Mouse (Mus musculus) lung, embryonic 14.5 days (tissue): ENCODE results near the gene Col3a1. TPM values are rescaled to one million over a fixed set of nuclear protein-coding genes. Genes with fewer than 3 reads are reported as not detected.

ENCODE experiments used
- ATAC-seq: fragments of 200-750 bp; cut with Nextera tagmentation; 2 replicates; pipeline ENCODE4 v1.8.0; 2017; ENCODE audit warnings: mild to moderate bottlenecking, moderate TSS enrichment, moderate library complexity; ENCODE audit not compliant: insufficient read depth
- DNase-seq: peaks from one replicate; pipeline ENCODE4 v3.0.0-alpha.2; 2015
- H3K27ac ChIP-seq: fragments of 300-500 bp; sonication (generic); 2 replicates; pipeline ENCODE4 v1.5.1; 2014; ENCODE audit warnings: low read depth, mild to moderate bottlenecking, moderate library complexity
- H3K27me3 ChIP-seq: fragments of 300-500 bp; sonication (generic); 2 replicates; pipeline ENCODE4 v1.6.1; 2014; ENCODE audit warnings: low read length, control low read depth; ENCODE audit not compliant: insufficient read depth
- H3K36me3 ChIP-seq: fragments of 300-500 bp; sonication (generic); 2 replicates; pipeline ENCODE4 v1.6.1; 2014; ENCODE audit warnings: control low read depth; ENCODE audit not compliant: insufficient read depth
- H3K4me1 ChIP-seq: fragments of 300-500 bp; sonication (generic); 2 replicates; pipeline ENCODE4 v1.6.1; 2014; ENCODE audit warnings: antibody characterized with exemption, control low read depth; ENCODE audit not compliant: insufficient read depth
- H3K4me2 ChIP-seq: fragments of 300-500 bp; sonication (generic); 2 replicates; pipeline ENCODE4 v1.6.1; 2014; ENCODE audit warnings: mild to moderate bottlenecking
- H3K4me3 ChIP-seq: fragments of 300-500 bp; sonication (generic); 2 replicates; pipeline ENCODE4 v1.5.1; 2014; ENCODE audit warnings: low read depth, low read length
- H3K9ac ChIP-seq: fragments of 300-500 bp; sonication (generic); 2 replicates; pipeline ENCODE4 v1.6.1; 2014
- H3K9me3 ChIP-seq: fragments of 300-500 bp; sonication (generic); 2 replicates; pipeline ENCODE4 v1.6.1; 2016; ENCODE audit warnings: low read depth, low read length, control low read depth
- CTCF ChIP-seq: IDR thresholded peaks from 2 replicates; pipeline ENCODE4 v1.5.1; 2016; ENCODE audit warnings: antibody characterized with exemption, low read depth
- WGBS: fragments of 180-500 bp; shearing (Covaris S2); extraction: QIAGEN DNeasy Blood & Tissue Kit; methylation state at CpG from one replicate; pipeline ENCODE4 v1.1.7; 2014; 5-methylcytosine and 5-hydroxymethylcytosine counted together
- polyA plus RNA-seq: library from polyadenylated mRNA; unstranded; fragments of >200 nt; fragmentation: Nextera tagmentation; extraction: Ambion mirVana; gene quantifications from 2 replicates; pipeline ENCODE4 v1.2.1, GENCODE M21; 2014

Col3a1 gene
- polyA plus RNA-seq, 1 experiment from 2014 or later, result 1,512 TPM

DNA sequence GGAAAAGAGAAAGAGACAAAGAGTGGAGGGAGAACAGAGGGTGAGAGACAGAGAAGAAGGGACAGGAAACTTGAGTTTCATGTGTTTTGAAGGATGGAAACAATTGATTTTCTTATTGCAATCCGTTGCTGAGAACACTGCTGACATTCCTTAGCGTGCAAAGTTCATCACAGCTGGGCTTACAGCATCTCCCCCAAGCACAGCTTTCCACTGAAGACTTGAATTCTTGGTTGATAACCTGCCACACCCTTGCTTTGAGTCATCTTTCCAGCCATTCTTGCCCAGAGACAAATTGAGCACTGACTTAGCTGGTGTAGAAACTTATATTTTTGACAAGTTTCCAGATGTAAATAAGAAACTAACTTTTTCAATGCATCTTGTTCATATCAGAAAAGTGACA lies 2.3 kb upstream of the Col3a1 start:
- Histone ChIP-seq H3K36me3 (no peaks in the 10 kb centered on the region), H3K27me3 (no peaks in the 10 kb centered on the region), H3K4me3 (no peak overlapping the region), H3K9me3 (no peaks in the 10 kb centered on the region), H3K4me2 (no peak overlapping the region), H3K4me1 (no peaks in the 10 kb centered on the region; the same call in 1 of the 2 replicates), H3K27ac (peak overlapping the region; percentile 24; the same call in 1 of the 2 replicates), H3K9ac (no peak overlapping the region)
- DNase-seq, result no peak
- 47% methylated on average over 2 of the region's 2 CpGs for WGBS
- TF ChIP-seq CTCF, result no peak
- ATAC-seq, result no peak

DNA sequence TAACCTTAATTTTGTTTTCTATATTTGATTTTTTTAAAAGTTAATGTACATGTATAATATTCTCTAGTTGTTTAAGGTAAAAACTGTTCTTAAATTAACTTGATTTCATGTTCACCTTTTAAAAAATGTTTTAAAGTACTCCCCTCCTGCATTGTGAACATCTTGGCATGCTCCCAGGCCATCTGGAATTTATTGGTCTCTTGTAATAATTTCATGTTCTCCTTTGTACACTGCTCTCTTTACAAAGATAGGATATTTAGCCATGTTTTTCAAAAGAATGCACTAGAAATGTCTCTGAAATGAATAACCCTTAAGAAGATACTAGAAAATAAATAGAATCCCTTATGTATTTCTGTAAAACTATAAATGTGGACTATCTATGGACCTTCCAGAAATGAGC lies 624 bp downstream of the Col3a1 start:
- Histone ChIP-seq H3K9me3 (no peaks in the 10 kb centered on the region), H3K4me1 (no peaks in the 10 kb centered on the region; the same call in 1 of the 2 replicates), H3K36me3 (peaks cover 3% of the 10 kb centered on the region; the same call in 1 of the 2 replicates), H3K4me3 (peak overlapping the region; percentile 53), H3K9ac (peak overlapping the region; percentile 76), H3K27me3 (no peaks in the 10 kb centered on the region), H3K27ac (peak overlapping the region; percentile 98), H3K4me2 (peak overlapping the region; percentile 49)
- peak; percentile 78 for DNase-seq
- TF ChIP-seq CTCF, result no peak
- no peak for ATAC-seq

DNA sequence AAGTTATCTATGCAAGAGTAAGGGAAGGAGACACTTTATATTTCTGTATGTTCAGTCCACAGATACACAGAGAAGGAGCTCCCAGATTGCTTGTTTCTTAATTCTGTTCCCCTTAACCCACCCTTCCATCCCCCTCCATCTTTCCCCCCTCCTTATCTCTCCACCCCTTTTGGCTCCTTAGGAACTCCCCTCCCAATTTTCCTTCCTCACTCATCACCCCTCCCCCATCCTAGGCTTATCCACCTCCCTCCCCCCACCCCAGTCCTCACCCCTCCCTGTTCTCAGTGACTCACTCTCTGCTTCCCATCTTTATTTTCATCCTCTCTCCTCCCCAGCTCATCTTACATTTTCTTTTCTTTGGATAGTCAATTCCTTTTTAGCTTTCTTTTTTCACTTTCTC lies 1.5 kb downstream of the Col3a1 start:
- ATAC-seq, result peak; percentile 58

DNA sequence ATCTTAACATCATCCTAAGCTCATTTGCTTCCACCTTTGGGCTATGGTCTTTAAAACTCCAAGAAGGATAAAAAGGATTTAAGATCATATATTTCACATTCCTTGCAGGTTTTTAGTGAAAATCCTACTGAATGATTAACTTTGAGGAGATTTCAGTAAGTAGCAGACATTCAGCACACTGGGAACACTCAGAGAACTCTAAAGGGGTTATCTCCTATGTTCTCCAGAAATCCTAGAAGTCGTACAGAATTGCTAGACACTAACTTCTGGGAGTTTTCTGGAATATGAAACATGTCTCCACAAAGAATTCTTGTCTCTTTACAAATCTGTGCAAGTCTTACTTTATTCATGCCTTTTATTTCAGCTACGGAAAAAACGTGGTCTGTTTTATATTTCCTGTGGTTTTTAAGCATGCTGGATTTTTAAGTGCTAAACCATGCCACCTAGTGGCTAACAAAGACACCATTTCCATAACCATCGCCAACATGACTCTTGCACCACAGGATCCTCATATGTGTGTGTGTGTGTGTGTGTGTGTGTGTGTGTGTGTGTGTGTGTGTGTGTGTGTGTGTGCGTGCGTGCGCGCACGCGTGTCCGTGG lies 2.5 kb downstream of the Col3a1 start:
- WGBS, result 5% methylated on average over 11 of the region's 11 CpGs
- Histone ChIP-seq H3K9me3 (no peaks in the 10 kb centered on the region), H3K4me3 (peak overlapping the region; percentile 53), H3K36me3 (peaks cover 8% of the 10 kb centered on the region), H3K4me1 (no peaks in the 10 kb centered on the region; the same call in 1 of the 2 replicates), H3K27ac (peak overlapping the region; percentile 87), H3K4me2 (peak overlapping the region; percentile 66), H3K27me3 (no peaks in the 10 kb centered on the region), H3K9ac (peak overlapping the region; percentile 57)
- peak; percentile 78 for TF ChIP-seq CTCF
- ATAC-seq (no peak), DNase-seq (peak; percentile 90)

More for the DNA sequence above, 1.5 kb downstream of the Col3a1 start:
- H3K36me3 ChIP-seq, result peaks cover 8% of the 10 kb centered on the region
- TF ChIP-seq CTCF, result no peak
- peak; percentile 83 for DNase-seq
- H3K27me3 ChIP-seq, result no peaks in the 10 kb centered on the region
- H3K9me3 ChIP-seq, result no peaks in the 10 kb centered on the region
- peak overlapping the region; percentile 53 for H3K4me3 ChIP-seq
- H3K27ac ChIP-seq, result peak overlapping the region; percentile 98
- peak overlapping the region; percentile 66 for H3K4me2 ChIP-seq
- H3K9ac ChIP-seq, result peak overlapping the region; percentile 76
- no peaks in the 10 kb centered on the region; the same call in 1 of the 2 replicates for H3K4me1 ChIP-seq

DNA sequence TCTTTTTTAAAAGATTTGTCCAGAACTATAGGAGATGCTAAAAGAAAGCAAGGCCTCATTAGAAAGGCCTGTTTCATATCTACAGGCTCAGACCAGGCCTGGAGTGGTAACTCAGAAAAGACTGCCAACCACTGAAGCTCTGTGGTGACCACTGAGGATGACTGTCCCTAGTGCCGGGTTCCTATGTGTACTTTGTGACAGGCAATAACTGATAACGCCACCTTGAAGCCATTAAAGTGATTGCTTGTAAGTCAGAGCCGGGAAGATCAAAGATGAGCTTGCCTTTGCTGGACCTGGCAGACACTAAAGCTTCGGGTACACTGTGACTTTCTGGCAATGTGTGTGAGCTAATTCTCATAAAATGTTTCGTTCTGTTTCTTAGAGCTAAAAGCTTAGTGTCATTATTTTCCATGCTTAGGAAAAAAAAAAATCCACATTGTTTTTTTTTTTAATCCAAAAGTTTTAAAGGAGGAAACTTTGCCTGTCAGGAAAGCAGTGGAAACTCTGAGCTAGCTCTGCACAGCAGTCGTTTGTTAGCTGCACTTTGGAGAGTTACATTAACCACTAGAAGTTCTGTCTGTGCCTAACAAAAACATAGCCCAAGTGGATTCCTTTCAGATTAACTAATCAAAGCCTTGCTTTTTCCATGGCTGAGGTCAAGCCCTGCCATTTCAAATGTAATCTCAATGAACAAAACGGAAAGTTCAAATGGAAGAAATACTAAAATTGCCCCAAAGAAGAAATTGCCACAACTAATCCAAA lies 4.6 kb downstream of the Col3a1 start:
- H3K36me3 ChIP-seq, result peaks cover 8% of the 10 kb centered on the region
- peak; percentile 32 for DNase-seq
- H3K4me2 ChIP-seq, result peak overlapping the region; percentile 58
- H3K27ac ChIP-seq, result peak overlapping the region; percentile 65
- no peaks in the 10 kb centered on the region for H3K27me3 ChIP-seq
- peak overlapping the region; percentile 34 for H3K9ac ChIP-seq
- WGBS, result 8% methylated on average over 7 of the region's 7 CpGs
- no peaks in the 10 kb centered on the region for H3K4me1 ChIP-seq
- no peaks in the 10 kb centered on the region for H3K9me3 ChIP-seq
- no peak for ATAC-seq
- TF ChIP-seq CTCF, result no peak
- H3K4me3 ChIP-seq, result peak overlapping the region; percentile 25

DNA sequence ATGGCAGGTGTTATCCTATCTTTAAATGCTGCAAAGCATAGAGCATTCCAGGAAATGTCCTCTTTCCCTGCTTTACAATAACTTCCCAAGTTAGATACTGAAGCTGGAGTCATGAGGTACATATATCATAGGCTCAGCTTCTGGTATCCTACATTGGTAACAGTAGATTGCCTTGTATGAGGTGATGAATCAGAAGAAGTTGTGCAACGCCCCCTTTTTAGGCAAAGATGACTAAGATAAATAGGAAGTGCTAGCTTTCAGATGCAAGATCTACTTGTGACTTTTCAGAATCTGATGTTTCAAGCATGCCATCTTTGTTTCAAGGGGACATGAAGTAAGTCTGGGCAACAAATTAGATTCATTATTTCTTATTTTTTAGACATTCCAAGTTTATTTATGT lies 6.9 kb downstream of the Col3a1 start:
- Histone ChIP-seq H3K9me3 (no peaks in the 10 kb centered on the region), H3K27ac (no peak overlapping the region), H3K27me3 (no peaks in the 10 kb centered on the region), H3K4me3 (no peak overlapping the region), H3K4me2 (no peak overlapping the region), H3K9ac (no peak overlapping the region), H3K4me1 (no peaks in the 10 kb centered on the region), H3K36me3 (peaks cover 23% of the 10 kb centered on the region)
- no peak for ATAC-seq
- 58% methylated on average over 1 of the region's 1 CpGs for WGBS
- no peak for DNase-seq
- TF ChIP-seq CTCF, result no peak

DNA sequence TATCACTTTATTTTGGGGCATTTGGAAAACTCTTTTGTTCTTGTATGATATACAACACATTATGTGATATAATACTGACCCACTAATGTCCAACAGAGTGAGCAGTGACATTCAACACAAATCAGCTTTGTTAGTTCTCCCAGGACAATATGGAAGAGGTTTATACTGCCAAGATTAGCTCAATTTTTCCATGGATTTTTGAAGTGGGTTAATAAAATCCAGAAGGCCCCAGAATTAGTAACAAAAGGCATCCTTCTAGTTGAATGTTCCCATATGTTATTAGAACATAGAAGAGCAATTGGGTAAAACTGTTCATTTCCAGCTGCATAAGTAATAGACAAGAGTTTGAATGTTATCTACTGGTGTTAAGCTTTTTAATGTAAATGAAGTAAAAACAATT lies 9.5 kb downstream of the Col3a1 start:
- DNase-seq (no peak), ATAC-seq (no peak)
- Histone ChIP-seq H3K4me3 (no peak overlapping the region), H3K9me3 (no peaks in the 10 kb centered on the region), H3K9ac (no peak overlapping the region), H3K36me3 (peaks cover 35% of the 10 kb centered on the region), H3K27ac (no peak overlapping the region), H3K4me2 (no peak overlapping the region), H3K4me1 (no peaks in the 10 kb centered on the region), H3K27me3 (no peaks in the 10 kb centered on the region)
- no peak for TF ChIP-seq CTCF
